In genomic region chrX:105928861-105929477, GRCm38 (mm10) we compare ENCODE assay signal across 8 mouse cellular contexts. TPM values are rescaled to one million over a fixed set of nuclear protein-coding genes. Genes with fewer than 3 reads are reported as not detected.
DNase-seq lines count a peak whose midpoint lies in the region; ATAC-seq and TF ChIP-seq lines count a peak whose summit lies in the region.

Gene Atrx, minus strand, starts transcription at chrX:105929403.

- no peak for TF ChIP-seq CTCF in E14TG2a.4 (conservative IDR thresholded peaks at IDR 0.05; ENCODE audit: low read length)
- TF ChIP-seq CTCF in heart, postnatal 0 days (IDR thresholded peaks at IDR 0.05; ENCODE audit: low read depth) = no peak
- no peak for TF ChIP-seq CTCF in liver, postnatal 0 days (IDR thresholded peaks at IDR 0.05; ENCODE audit: low read depth)

- peak; percentile 73 for DNase-seq in c-Kit-positive CD71-positive TER-119-positive erythroid progenitor cells, embryonic 14.5 days (ENCODE audit: low spot score)
- peak; percentile 86 for DNase-seq in heart, postnatal 0 days (ENCODE audit: low spot score)
- DNase-seq in large intestine, adult 2 months (ENCODE audit: low read depth, low spot score) = peak; percentile 28
- peak; percentile 72 for DNase-seq in liver, postnatal 0 days
- DNase-seq in testis, postnatal 10 days (ENCODE audit: low spot score) = peak; percentile 66

- peak; percentile 94 for ATAC-seq in forebrain, embryonic 12.5 days (ENCODE audit: low FRiP score)
- ATAC-seq in heart, postnatal 0 days (ENCODE audit: insufficient read depth, low read depth) = peak; percentile 91
- ATAC-seq in liver, postnatal 0 days = peak; percentile 91
- peak; percentile 96 for ATAC-seq in neural tube, embryonic 14.5 days (ENCODE audit: low read depth)

- H3K4me2 ChIP-seq in forebrain, embryonic 12.5 days = peak within 1 kb of the TSS; percentile 52
- peak within 1 kb of the TSS; percentile 55 for H3K4me2 ChIP-seq in heart, postnatal 0 days (ENCODE audit: low read depth, low read length)
- peak within 1 kb of the TSS; percentile 71 for H3K4me2 ChIP-seq in liver, postnatal 0 days (ENCODE audit: low read depth, low read length)
- peak within 1 kb of the TSS; percentile 46; the same call in 1 of the 2 replicates for H3K4me2 ChIP-seq in neural tube, embryonic 14.5 days (ENCODE audit: low read depth, low read length)

- peak within 1 kb of the TSS; percentile 84 for H3K9ac ChIP-seq in forebrain, embryonic 12.5 days
- peak within 1 kb of the TSS; percentile 84 for H3K9ac ChIP-seq in heart, postnatal 0 days (replicated peaks; ENCODE audit: low read depth, low read length)
- peak within 1 kb of the TSS; percentile 89 for H3K9ac ChIP-seq in liver, postnatal 0 days (replicated peaks)
- peak within 1 kb of the TSS; percentile 89 for H3K9ac ChIP-seq in neural tube, embryonic 14.5 days (replicated peaks; ENCODE audit: low read depth, low read length)

- 28% methylated on average over 42 of the region's 42 CpGs for WGBS in forebrain, embryonic 12.5 days
- WGBS in heart, postnatal 0 days = 20% methylated on average over 42 of the region's 42 CpGs
- WGBS in large intestine, adult 2 months = 24% methylated on average over 42 of the region's 42 CpGs
- WGBS in liver, postnatal 0 days (ENCODE audit: insufficient replicate concordance) = 20% methylated on average over 42 of the region's 42 CpGs
- 13% methylated on average over 35 of the region's 42 CpGs for WGBS in neural tube, embryonic 14.5 days

- peaks cover 22% of the 10 kb centered on the region for H3K4me1 ChIP-seq in E14TG2a.4 (replicated peaks; ENCODE audit: low read depth, low read length)
- H3K4me1 ChIP-seq in forebrain, embryonic 12.5 days = peaks cover 4% of the 10 kb centered on the region
- peaks cover 6% of the 10 kb centered on the region; the same call in 1 of the 2 replicates for H3K4me1 ChIP-seq in heart, postnatal 0 days (ENCODE audit: control insufficient read depth, insufficient read depth)
- H3K4me1 ChIP-seq in liver, postnatal 0 days (ENCODE audit: insufficient read depth) = no peaks in the 10 kb centered on the region; the same call in 1 of the 2 replicates
- peaks cover 7% of the 10 kb centered on the region; the same call in 1 of the 2 replicates for H3K4me1 ChIP-seq in neural tube, embryonic 14.5 days (ENCODE audit: control insufficient read depth, insufficient read depth, low read length)

- 0 out of 2 replicates have a peak, but pooled peaks cover 3% of the 10 kb centered on the region for H3K36me3 ChIP-seq in E14TG2a.4 (ENCODE audit: insufficient read depth, low read length)
- no peaks in the 10 kb centered on the region for H3K36me3 ChIP-seq in forebrain, embryonic 12.5 days (replicated peaks)
- H3K36me3 ChIP-seq in heart, postnatal 0 days (replicated peaks; ENCODE audit: control insufficient read depth, insufficient read depth, low read length) = no peaks in the 10 kb centered on the region
- H3K36me3 ChIP-seq in liver, postnatal 0 days (replicated peaks; ENCODE audit: insufficient read depth, low read length) = no peaks in the 10 kb centered on the region
- H3K36me3 ChIP-seq in neural tube, embryonic 14.5 days (ENCODE audit: control insufficient read depth, insufficient read depth, low read length) = no peaks in the 10 kb centered on the region

- H3K9me3 ChIP-seq in E14TG2a.4 (ENCODE audit: low read length) = no peaks in the 10 kb centered on the region
- H3K9me3 ChIP-seq in forebrain, embryonic 12.5 days = no peaks in the 10 kb centered on the region
- H3K9me3 ChIP-seq in heart, postnatal 0 days (replicated peaks; ENCODE audit: control insufficient read depth, low read length) = no peaks in the 10 kb centered on the region
- no peaks in the 10 kb centered on the region for H3K9me3 ChIP-seq in liver, postnatal 0 days (ENCODE audit: low read length)
- H3K9me3 ChIP-seq in neural tube, embryonic 14.5 days (ENCODE audit: control insufficient read depth, low read length) = no peaks in the 10 kb centered on the region

- H3K27ac ChIP-seq in forebrain, embryonic 12.5 days = peak within 1 kb of the TSS; percentile 92
- H3K27ac ChIP-seq in heart, postnatal 0 days (ENCODE audit: low read depth) = peak within 1 kb of the TSS; percentile 89
- H3K27ac ChIP-seq in liver, postnatal 0 days (ENCODE audit: low read depth) = peak within 1 kb of the TSS; percentile 92
- peak within 1 kb of the TSS; percentile 96 for H3K27ac ChIP-seq in neural tube, embryonic 14.5 days (ENCODE audit: low read depth, low read length)

- no peaks in the 10 kb centered on the region for H3K27me3 ChIP-seq in E14TG2a.4 (ENCODE audit: insufficient read depth, low read length)
- no peaks in the 10 kb centered on the region for H3K27me3 ChIP-seq in forebrain, embryonic 12.5 days
- H3K27me3 ChIP-seq in heart, postnatal 0 days (ENCODE audit: control insufficient read depth, insufficient read depth, low read length) = no peaks in the 10 kb centered on the region
- H3K27me3 ChIP-seq in liver, postnatal 0 days (ENCODE audit: insufficient read depth, low read length) = no peaks in the 10 kb centered on the region
- no peaks in the 10 kb centered on the region for H3K27me3 ChIP-seq in neural tube, embryonic 14.5 days (ENCODE audit: control insufficient read depth, insufficient read depth, low read length)

- no peak for TF ChIP-seq EP300 in heart, postnatal 0 days (IDR thresholded peaks at IDR 0.05; ENCODE audit: low read depth)
- TF ChIP-seq EP300 in liver, postnatal 0 days (IDR thresholded peaks at IDR 0.05; ENCODE audit: low read depth) = no peak

- H3K4me3 ChIP-seq in E14TG2a.4 (replicated peaks; ENCODE audit: low read length) = peak within 1 kb of the TSS; percentile 85
- peak within 1 kb of the TSS; percentile 62 for H3K4me3 ChIP-seq in forebrain, embryonic 12.5 days (replicated peaks)
- peak within 1 kb of the TSS; percentile 73 for H3K4me3 ChIP-seq in heart, postnatal 0 days (ENCODE audit: low read depth, low read length)
- peak within 1 kb of the TSS; percentile 77 for H3K4me3 ChIP-seq in liver, postnatal 0 days (ENCODE audit: low read depth, low read length)
- H3K4me3 ChIP-seq in neural tube, embryonic 14.5 days (ENCODE audit: low read depth, low read length) = peak within 1 kb of the TSS; percentile 58

RNA-seq across cellular contexts. Expression of gene Atrx, which starts in this region (rescaled TPM):
- 245 and 253 TPM in 2 replicates for polyA plus RNA-seq in forebrain, embryonic 12.5 days (2016; fragmentation: Nextera tagmentation; extraction: Ambion mirVana)
- total RNA-seq in heart, postnatal 0 days (2014; rRNA removed; ENCODE audit: low replicate concordance) = 88.7 and 106 TPM in 2 replicates
- polyA plus RNA-seq in heart, postnatal 0 days (2015; fragmentation: Nextera tagmentation; extraction: Ambion mirVana) = 78.9 and 85.7 TPM in 2 replicates
- 6.7 and 23.8 TPM in 2 replicates for polyA plus RNA-seq in large intestine, adult 2 months (2012; rRNA removed)
- 30.4 and 35.0 TPM in 2 replicates for polyA plus RNA-seq in liver, postnatal 0 days (2015; fragmentation: Nextera tagmentation; extraction: Ambion mirVana)
- polyA plus RNA-seq in neural tube, embryonic 14.5 days (2014; fragmentation: Nextera tagmentation; extraction: Ambion mirVana) = 237 and 266 TPM in 2 replicates

Comparison
In these comparisons a context has a peak if more than half of its experiments do, and no peak if none do; other contexts are left out.
1. Peak in every context shown above with its lines: DNase-seq, ATAC-seq, H3K4me3 ChIP-seq and H3K27ac ChIP-seq.
2. DNase-seq: peak in every context shown above with its lines; median percentile 86 in heart, postnatal 0 days; 73 in c-Kit-positive CD71-positive TER-119-positive erythroid progenitor cells, embryonic 14.5 days; 72 in liver, postnatal 0 days; 66 in testis, postnatal 10 days; 28 in large intestine, adult 2 months.